In the genomic region with DNA sequence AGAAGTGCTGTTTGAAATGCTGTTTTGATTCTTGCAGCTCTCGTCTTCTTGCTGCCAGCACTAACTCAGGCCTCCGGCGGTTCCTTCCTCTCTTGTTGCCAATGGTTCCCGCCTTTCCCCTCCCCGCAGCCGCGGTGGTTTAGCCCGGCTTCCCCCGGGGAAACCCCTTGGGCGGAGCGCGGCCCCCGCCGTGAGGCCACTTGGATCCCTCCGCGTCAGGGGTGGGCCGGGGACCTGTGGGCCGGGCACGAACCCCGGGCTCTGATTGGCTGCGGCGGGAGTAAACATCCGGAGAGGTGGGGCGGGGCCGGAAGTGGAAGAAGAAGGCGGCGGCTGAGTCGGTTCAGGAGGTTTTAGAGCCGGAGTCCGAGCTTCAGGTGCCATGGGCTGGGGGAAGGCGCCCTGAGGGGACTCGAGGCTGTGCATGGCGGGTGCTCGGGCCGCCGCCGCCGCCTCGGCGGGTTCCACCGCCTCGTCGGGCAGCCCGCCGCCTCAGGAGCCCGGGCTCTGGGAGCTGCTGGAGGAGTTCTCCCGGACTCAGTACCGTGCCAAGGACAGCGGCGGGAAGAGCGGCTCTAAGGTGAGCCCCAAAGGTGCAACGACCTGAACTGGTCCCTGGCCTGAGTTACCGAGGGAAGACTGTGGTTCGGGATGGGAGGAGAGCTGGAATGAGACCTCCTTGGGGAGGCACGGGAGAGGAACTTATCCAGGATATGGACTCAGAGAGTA, we compare ENCODE assay signal across 8 mouse cellular contexts. TPM values are rescaled to one million over a fixed set of nuclear protein-coding genes. Genes with fewer than 3 reads are reported as not detected.
DNase-seq lines count a peak whose midpoint lies in the region; ATAC-seq and TF ChIP-seq lines count a peak whose summit lies in the region.

A gene (plus strand): TSS at position 302 of the 729 bp plus-strand sequence.

- TF ChIP-seq EP300 in CH12.LX (IDR thresholded peaks at IDR 0.05; ENCODE audit: low read length) = 0 out of 2 replicates have a peak, but pooled peaks have one; percentile 31

- no peak; the same call in 1 of the 2 replicates for TF ChIP-seq RAD21 in CH12.LX (IDR thresholded peaks at IDR 0.05; ENCODE audit: low read depth, low read length)

- peak; percentile 97 for DNase-seq in CH12.LX (ENCODE audit: extremely low read depth)
- peak; percentile 96 for DNase-seq in c-Kit-positive CD71-positive TER-119-negative erythroid progenitor cells, embryonic 14.5 days (ENCODE audit: low read depth)
- peak; percentile 100 for DNase-seq in forebrain, embryonic 11.5 days (ENCODE audit: low spot score)
- peak; percentile 99 for DNase-seq in kidney, postnatal 36 days
- peak; percentile 96 for DNase-seq in telencephalon, adult 2 months (ENCODE audit: low read depth, low spot score)

- in situ Hi-C loops in CH12.LX (cut with MboI; ENCODE audit: low pct_ligation_motif_present, low pct_unique_long_range_greater_than_20kb, low sequenced_read_pairs) = loop anchor here (5.0 kb wide), 1 partner anchor 65 kb away; no protein-coding TSS in a partner anchor

- peak within 1 kb of the TSS; percentile 83 to 97 (median 95) for H3K4me3 ChIP-seq in CH12.LX (replicated peaks in 1 of 3; ENCODE audit: low read depth in 2 of 3, low read length in 2 of 3, poor library complexity in 1 of 3)
- H3K4me3 ChIP-seq in forebrain, embryonic 11.5 days (ENCODE audit: low read depth, low read length) = peak within 1 kb of the TSS; percentile 99
- peak within 1 kb of the TSS; percentile 98 for H3K4me3 ChIP-seq in heart, embryonic 16.5 days (ENCODE audit: low read length)
- peak within 1 kb of the TSS; percentile 87 for H3K4me3 ChIP-seq in liver, embryonic 15.5 days (replicated peaks)
- peak within 1 kb of the TSS; percentile 99 for H3K4me3 ChIP-seq in neural tube, embryonic 12.5 days

- dilution Hi-C loops in CH12.LX (cut with MboI; ENCODE audit: extremely low pct_ligation_motif_present, extremely low pct_unique_long_range_greater_than_20kb, low sequenced_read_pairs) = no loop called here

- peaks cover 24% of the 10 kb centered on the region for H3K79me2 ChIP-seq in CH12.LX (replicated peaks; ENCODE audit: control insufficient read depth, extremely low read depth, insufficient read depth, poor library complexity, severe bottlenecking)

- TF ChIP-seq POLR2A in CH12.LX (IDR thresholded peaks at IDR 0.05; ENCODE audit: low read depth, low read length) = peak; percentile 60

- under 1% methylated on average over 54 of the region's 55 CpGs for WGBS in forebrain, embryonic 11.5 days
- under 1% methylated on average over 55 of the region's 55 CpGs for WGBS in heart, embryonic 16.5 days
- under 1% methylated on average over 55 of the region's 55 CpGs for WGBS in liver, embryonic 15.5 days (ENCODE audit: insufficient replicate concordance)
- WGBS in neural tube, embryonic 12.5 days = under 1% methylated on average over 55 of the region's 55 CpGs

- peaks cover 6 to 59% of the 10 kb centered on the region in 2 experiments; a peak in 3 of 4 replicates for H3K4me1 ChIP-seq in CH12.LX (ENCODE audit: control insufficient read depth in 1 of 2, insufficient read depth in 2 of 2)
- peaks cover 5% of the 10 kb centered on the region; the same call in 1 of the 2 replicates for H3K4me1 ChIP-seq in forebrain, embryonic 11.5 days (replicated peaks; ENCODE audit: control insufficient read depth, insufficient read depth, low read length)
- H3K4me1 ChIP-seq in heart, embryonic 16.5 days (ENCODE audit: control insufficient read depth, insufficient read depth, low read length) = peaks cover 12% of the 10 kb centered on the region
- H3K4me1 ChIP-seq in liver, embryonic 15.5 days (replicated peaks) = peaks cover 24% of the 10 kb centered on the region
- H3K4me1 ChIP-seq in neural tube, embryonic 12.5 days = peaks cover 11% of the 10 kb centered on the region

- TF ChIP-seq CTCF in CH12.LX (conservative IDR thresholded peaks at IDR 0.05 in 1 of 2, IDR thresholded peaks at IDR 0.05 in 1 of 2; ENCODE audit: low read depth in 2 of 2, low read length in 2 of 2) = no peak

- H3K9me3 ChIP-seq in CH12.LX (replicated peaks; ENCODE audit: low read length) = no peaks in the 10 kb centered on the region
- no peaks in the 10 kb centered on the region for H3K9me3 ChIP-seq in forebrain, embryonic 11.5 days (ENCODE audit: control insufficient read depth, low read length)
- H3K9me3 ChIP-seq in heart, embryonic 16.5 days (replicated peaks; ENCODE audit: control insufficient read depth, low read length) = no peaks in the 10 kb centered on the region
- no peaks in the 10 kb centered on the region for H3K9me3 ChIP-seq in liver, embryonic 15.5 days (replicated peaks)
- no peaks in the 10 kb centered on the region for H3K9me3 ChIP-seq in neural tube, embryonic 12.5 days

- H3K4me2 ChIP-seq in CH12.LX (ENCODE audit: insufficient read depth, low read depth, poor library complexity, severe bottlenecking) = peak within 1 kb of the TSS; percentile 83
- peak within 1 kb of the TSS; percentile 97 for H3K4me2 ChIP-seq in forebrain, embryonic 11.5 days (ENCODE audit: low read depth, low read length, severe bottlenecking)
- H3K4me2 ChIP-seq in heart, embryonic 16.5 days (ENCODE audit: low read depth, low read length) = peak within 1 kb of the TSS; percentile 83
- peak within 1 kb of the TSS; percentile 81 for H3K4me2 ChIP-seq in liver, embryonic 15.5 days
- peak within 1 kb of the TSS; percentile 75 for H3K4me2 ChIP-seq in neural tube, embryonic 12.5 days (replicated peaks)

- no peaks in the 10 kb centered on the region for H3K27me3 ChIP-seq in CH12.LX (replicated peaks)
- no peaks in the 10 kb centered on the region for H3K27me3 ChIP-seq in forebrain, embryonic 11.5 days (ENCODE audit: control insufficient read depth, insufficient read depth, low read length)
- H3K27me3 ChIP-seq in heart, embryonic 16.5 days (ENCODE audit: control insufficient read depth, insufficient read depth, low read length) = no peaks in the 10 kb centered on the region
- no peaks in the 10 kb centered on the region for H3K27me3 ChIP-seq in liver, embryonic 15.5 days
- H3K27me3 ChIP-seq in neural tube, embryonic 12.5 days (replicated peaks) = no peaks in the 10 kb centered on the region

- peaks cover 15 to 33% of the 10 kb centered on the region in 2 experiments for H3K36me3 ChIP-seq in CH12.LX (replicated peaks in 1 of 2; ENCODE audit: control insufficient read depth in 1 of 2, insufficient read depth in 1 of 2, low read length in 1 of 2)
- H3K36me3 ChIP-seq in forebrain, embryonic 11.5 days (ENCODE audit: control insufficient read depth, insufficient read depth, low read length) = no peaks in the 10 kb centered on the region
- H3K36me3 ChIP-seq in heart, embryonic 16.5 days (ENCODE audit: control insufficient read depth, insufficient read depth) = peaks cover 14% of the 10 kb centered on the region; the same call in 1 of the 2 replicates
- peaks cover 21% of the 10 kb centered on the region for H3K36me3 ChIP-seq in liver, embryonic 15.5 days (replicated peaks)
- H3K36me3 ChIP-seq in neural tube, embryonic 12.5 days = peaks cover 19% of the 10 kb centered on the region

- H3K27ac ChIP-seq in CH12.LX (ENCODE audit: insufficient read depth, low read depth) = peak within 1 kb of the TSS; percentile 55; the same call in 1 of the 2 replicates
- H3K27ac ChIP-seq in forebrain, embryonic 11.5 days (ENCODE audit: low read depth, low read length) = peak within 1 kb of the TSS; percentile 12; the same call in 1 of the 2 replicates
- peak within 1 kb of the TSS; percentile 61 for H3K27ac ChIP-seq in heart, embryonic 16.5 days (ENCODE audit: low read length)
- peak within 1 kb of the TSS; percentile 86 for H3K27ac ChIP-seq in liver, embryonic 15.5 days (replicated peaks)
- H3K27ac ChIP-seq in neural tube, embryonic 12.5 days = no peak within 1 kb of the TSS

- peak; percentile 99 for ATAC-seq in forebrain, embryonic 11.5 days (replicated peaks; ENCODE audit: low FRiP score)
- peak; percentile 100 for ATAC-seq in heart, embryonic 16.5 days (replicated peaks; ENCODE audit: extremely low read depth, insufficient read depth, low FRiP score)
- ATAC-seq in liver, embryonic 15.5 days (ENCODE audit: insufficient read depth) = peak; percentile 98
- peak; percentile 99 for ATAC-seq in neural tube, embryonic 12.5 days (ENCODE audit: low FRiP score, low read depth)

- peak within 1 kb of the TSS; percentile 67 for H3K9ac ChIP-seq in CH12.LX (ENCODE audit: insufficient read depth, low read depth)
- H3K9ac ChIP-seq in forebrain, embryonic 11.5 days (ENCODE audit: low read length) = peak within 1 kb of the TSS; percentile 82
- peak within 1 kb of the TSS; percentile 96 for H3K9ac ChIP-seq in heart, embryonic 16.5 days (ENCODE audit: low read length)
- peak within 1 kb of the TSS; percentile 92 for H3K9ac ChIP-seq in liver, embryonic 15.5 days
- peak within 1 kb of the TSS; percentile 83 for H3K9ac ChIP-seq in neural tube, embryonic 12.5 days

TF ChIP-seq in CH12.LX, 34 proteins besides CTCF, POLR2A, EP300 and RAD21 (continues in another document):
- TF ChIP-seq PAX5 (IDR thresholded peaks at IDR 0.05; ENCODE audit: low read length) (no peak), SIN3A (IDR thresholded peaks at IDR 0.05; ENCODE audit: low read length) (peak; percentile 98), CHD2 (IDR thresholded peaks at IDR 0.05; ENCODE audit: low read length) (peak; percentile 86), IRF4 (IDR thresholded peaks at IDR 0.05; ENCODE audit: low read depth, low read length) (peak; percentile 70), ZNF384 (IDR thresholded peaks at IDR 0.05; ENCODE audit: low read depth, low read length) (no peak), UBTF (IDR thresholded peaks at IDR 0.05; ENCODE audit: low read depth, low read length) (0 out of 2 replicates have a peak, but pooled peaks have one; percentile 71), ZKSCAN1 (IDR thresholded peaks at IDR 0.05; ENCODE audit: borderline replicate concordance, low read depth, low read length) (no peak), CHD1 (IDR thresholded peaks at IDR 0.05; ENCODE audit: low read depth, low read length) (peak; percentile 99), MAZ (IDR thresholded peaks at IDR 0.05; ENCODE audit: low read depth, low read length) (peak; percentile 91), E2F4 (IDR thresholded peaks at IDR 0.05; ENCODE audit: insufficient replicate concordance, low read depth, low read length) (peak; percentile 90; the same call in 1 of the 2 replicates), RCOR1 (conservative IDR thresholded peaks at IDR 0.05; ENCODE audit: low read depth, low read length) (no peak), MXI1 (IDR thresholded peaks at IDR 0.05; ENCODE audit: low read depth, low read length) (peak; percentile 77; the same call in 1 of the 2 replicates)

RNA-seq across cellular contexts. Expression of the gene that starts here (rescaled TPM):
- total RNA-seq in CH12.LX (2012; rRNA removed) = 63.9 and 83.4 TPM in 2 replicates
- 80.0 and 81.0 TPM in 2 replicates for total RNA-seq in CH12.LX (2014; rRNA removed)
- polyA plus RNA-seq in CH12.LX (2012; ENCODE audit: insufficient read length, low read depth) = 88.0 and 89.2 TPM in 2 replicates
- polyA plus RNA-seq in forebrain, embryonic 11.5 days (2014; fragmentation: Nextera tagmentation; extraction: Ambion mirVana) = 50.5 and 50.8 TPM in 2 replicates
- 23.1 and 26.1 TPM in 2 replicates for polyA plus RNA-seq in heart, embryonic 16.5 days (2015; fragmentation: Nextera tagmentation; extraction: Ambion mirVana)
- 19.3 and 21.7 TPM in 2 replicates for polyA plus RNA-seq in liver, embryonic 15.5 days (2015; fragmentation: Nextera tagmentation; extraction: Ambion mirVana)
- polyA plus RNA-seq in neural tube, embryonic 12.5 days (2016; fragmentation: Nextera tagmentation; extraction: Ambion mirVana) = 46.0 and 48.6 TPM in 2 replicates
